Mouse (Mus musculus): ENCODE results near the gene Cxcl17. TPM values are rescaled to one million over a fixed set of nuclear protein-coding genes. Genes with fewer than 3 reads are reported as not detected.

Gene Cxcl17
- polyA plus RNA-seq, 1 experiment from 2014 or later: 0.47 TPM

DNA sequence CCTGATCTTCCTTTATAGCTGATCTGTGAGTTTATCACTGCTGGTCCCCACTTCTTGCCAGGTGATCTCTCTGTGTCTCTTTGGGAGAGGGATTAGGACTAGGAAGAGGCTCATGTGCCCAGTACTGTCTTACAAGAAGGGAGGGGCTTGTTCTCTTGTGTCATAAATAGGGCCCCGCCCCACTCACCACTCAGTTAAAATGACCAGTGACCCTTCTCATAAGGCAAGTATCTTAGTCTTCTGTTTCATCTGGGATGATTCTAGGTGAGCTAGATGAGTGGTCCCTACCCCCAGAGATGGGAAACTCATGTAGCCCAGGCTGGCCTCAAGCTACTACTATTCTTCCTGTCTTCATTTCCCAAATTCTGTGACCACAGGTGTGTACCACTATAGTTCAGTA lies 14.1 kb downstream of the Cxcl17 start, which contains the start of gene Lipe:
TSS of gene Lipe (minus strand) at position 101 of the 400 bp plus-strand sequence.
- Histone ChIP-seq H3K4me1 (replicated peaks; ENCODE audit: insufficient read depth, low read length) (peaks cover 11% of the 10 kb centered on the region), H3K27me3 (ENCODE audit: insufficient read depth, low read length) (no peaks in the 10 kb centered on the region), H3K36me3 (ENCODE audit: insufficient read depth, low read length) (no peaks in the 10 kb centered on the region), H3K4me2 (ENCODE audit: low read length) (no peak within 1 kb of the TSS), H3K27ac (no peak within 1 kb of the TSS), H3K9me3 (replicated peaks; ENCODE audit: low read length) (no peaks in the 10 kb centered on the region), H3K4me3 (replicated peaks; ENCODE audit: low read depth, low read length) (no peak within 1 kb of the TSS), H3K9ac (ENCODE audit: low read depth, low read length) (no peak within 1 kb of the TSS)
- TF ChIP-seq CTCF (IDR thresholded peaks at IDR 0.05; ENCODE audit: low read depth): no peak
- WGBS: 97% methylated on average over 1 of the region's 1 CpGs
- ATAC-seq (replicated peaks; ENCODE audit: low FRiP score, low read depth) (no peak), DNase-seq (ENCODE audit: low spot score) (no peak)

DNA sequence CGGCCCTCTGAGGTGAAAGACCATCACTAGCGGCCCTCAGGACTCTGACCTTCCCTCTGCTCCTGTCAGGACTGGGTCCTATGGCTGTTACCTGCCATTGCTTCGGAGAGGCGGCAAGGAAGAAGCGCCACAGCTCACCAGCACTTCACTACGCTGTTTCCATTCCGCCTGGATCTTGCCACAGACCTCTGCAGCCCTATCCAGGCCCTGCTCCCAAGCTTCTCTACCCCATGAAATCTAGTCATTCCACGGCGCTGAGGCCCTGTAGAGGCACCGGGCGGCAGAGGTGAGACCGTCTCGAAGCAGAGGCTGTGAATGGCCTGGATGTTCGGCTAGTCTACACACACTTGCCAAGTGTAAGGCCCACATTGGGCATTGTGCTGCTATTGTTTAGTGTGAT lies 16.1 kb downstream of the Cxcl17 start:
- no peak for DNase-seq (ENCODE audit: low spot score)
- Histone ChIP-seq H3K4me1 (replicated peaks; ENCODE audit: insufficient read depth, low read length) (peaks cover 11% of the 10 kb centered on the region), H3K9me3 (replicated peaks; ENCODE audit: low read length) (no peaks in the 10 kb centered on the region), H3K27ac (no peak overlapping the region), H3K4me2 (ENCODE audit: low read length) (peak overlapping the region; percentile 87; the same call in 1 of the 2 replicates), H3K4me3 (replicated peaks; ENCODE audit: low read depth, low read length) (no peak overlapping the region), H3K27me3 (ENCODE audit: insufficient read depth, low read length) (no peaks in the 10 kb centered on the region), H3K9ac (ENCODE audit: low read depth, low read length) (no peak overlapping the region), H3K36me3 (ENCODE audit: insufficient read depth, low read length) (no peaks in the 10 kb centered on the region)
- 86% methylated on average over 14 of the region's 14 CpGs for WGBS
- no peak for TF ChIP-seq CTCF (IDR thresholded peaks at IDR 0.05; ENCODE audit: low read depth)
- no peak for ATAC-seq (replicated peaks; ENCODE audit: low FRiP score, low read depth)

DNA sequence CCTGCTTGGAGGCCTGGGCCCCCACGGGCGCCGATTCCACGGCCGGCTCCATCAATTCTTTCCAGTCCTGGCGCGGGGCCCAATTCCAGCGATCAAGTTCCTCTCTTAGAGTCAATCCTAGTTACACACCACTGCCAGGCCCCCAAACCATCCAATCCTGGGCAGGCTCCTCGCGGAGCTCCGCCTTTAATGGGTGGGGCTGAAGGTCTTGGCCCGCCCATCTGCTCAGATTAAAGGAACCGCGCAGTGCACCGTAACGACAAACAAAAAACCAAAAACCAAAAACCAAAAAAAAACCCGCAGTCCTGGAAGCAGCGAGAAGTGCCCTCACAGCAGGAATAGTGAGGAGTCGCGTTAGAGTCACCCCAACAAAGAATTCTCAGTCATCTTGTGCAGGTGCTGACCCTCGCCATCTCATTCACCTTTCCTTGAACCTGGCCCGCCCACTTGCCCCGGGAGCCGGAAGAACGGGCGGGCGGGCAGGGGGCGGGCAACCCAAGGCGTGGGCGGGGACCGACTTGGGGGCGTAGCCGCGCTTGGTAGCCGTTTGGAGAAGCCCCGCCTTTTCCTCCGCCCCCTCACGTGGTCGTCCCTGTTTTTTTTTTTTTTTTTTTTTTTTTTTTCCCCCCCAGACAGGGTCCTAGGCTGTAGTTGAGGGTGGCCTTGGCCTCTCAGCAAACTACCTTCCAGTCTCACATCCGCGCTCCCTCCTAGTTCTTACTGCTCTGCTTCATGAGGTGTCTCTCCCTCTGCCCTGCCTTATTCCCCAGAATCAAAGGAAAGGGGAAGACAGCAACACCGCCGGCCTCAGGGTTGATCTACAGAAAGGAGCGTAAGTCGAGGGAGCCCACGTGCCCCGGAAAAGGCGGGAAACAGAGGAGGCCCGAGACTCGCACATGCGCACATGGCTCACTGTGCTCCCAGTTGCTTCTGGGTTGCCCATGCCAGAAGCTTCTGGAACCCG lies 16.8 kb downstream of the Cxcl17 start:
- ATAC-seq (replicated peaks; ENCODE audit: low FRiP score, low read depth): peak; percentile 97

DNA sequence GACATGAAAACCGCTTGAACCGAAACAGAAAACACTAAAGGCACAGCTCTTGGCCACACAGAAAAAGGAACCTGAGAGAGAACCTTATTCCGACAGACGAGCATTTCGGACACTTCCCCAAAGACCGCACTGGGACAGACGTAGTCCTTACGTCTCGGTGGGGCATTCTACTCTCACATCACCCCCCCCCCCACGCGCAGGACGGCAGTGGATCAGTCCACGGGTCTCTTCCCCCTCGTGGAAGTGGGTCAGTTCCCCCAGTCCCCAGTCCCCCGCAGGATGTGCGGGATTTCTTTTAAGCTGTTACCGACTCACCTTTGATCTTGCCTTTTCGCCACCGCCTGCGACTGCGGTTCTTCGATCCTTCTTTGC lies 17.5 kb downstream of the Cxcl17 start:
- H3K4me3 ChIP-seq (replicated peaks; ENCODE audit: low read depth, low read length): peak overlapping the region; percentile 78
- no peaks in the 10 kb centered on the region for H3K36me3 ChIP-seq (ENCODE audit: insufficient read depth, low read length)
- WGBS: 1% methylated on average over 22 of the region's 22 CpGs
- H3K4me1 ChIP-seq (replicated peaks; ENCODE audit: insufficient read depth, low read length): peaks cover 14% of the 10 kb centered on the region
- TF ChIP-seq CTCF (IDR thresholded peaks at IDR 0.05; ENCODE audit: low read depth): no peak
- peak overlapping the region; percentile 54; the same call in 1 of the 2 replicates for H3K27ac ChIP-seq
- DNase-seq (ENCODE audit: low spot score): peak; percentile 33
- peak; percentile 27 for ATAC-seq (replicated peaks; ENCODE audit: low FRiP score, low read depth)
- H3K27me3 ChIP-seq (ENCODE audit: insufficient read depth, low read length): no peaks in the 10 kb centered on the region
- H3K9me3 ChIP-seq (replicated peaks; ENCODE audit: low read length): no peaks in the 10 kb centered on the region
- peak overlapping the region; percentile 87 for H3K4me2 ChIP-seq (ENCODE audit: low read length)
- H3K9ac ChIP-seq (ENCODE audit: low read depth, low read length): peak overlapping the region; percentile 64

More for the DNA sequence above, 16.8 kb downstream of the Cxcl17 start:
- H3K4me2 ChIP-seq (ENCODE audit: low read length): peak overlapping the region; percentile 87
- DNase-seq (ENCODE audit: low spot score): peak; percentile 97
- 7% methylated on average over 49 of the region's 52 CpGs for WGBS
- no peaks in the 10 kb centered on the region for H3K36me3 ChIP-seq (ENCODE audit: insufficient read depth, low read length)
- H3K4me1 ChIP-seq (replicated peaks; ENCODE audit: insufficient read depth, low read length): peaks cover 11% of the 10 kb centered on the region
- H3K27me3 ChIP-seq (ENCODE audit: insufficient read depth, low read length): no peaks in the 10 kb centered on the region
- H3K4me3 ChIP-seq (replicated peaks; ENCODE audit: low read depth, low read length): peak overlapping the region; percentile 78
- TF ChIP-seq CTCF (IDR thresholded peaks at IDR 0.05; ENCODE audit: low read depth): no peak
- peak overlapping the region; percentile 64 for H3K9ac ChIP-seq (ENCODE audit: low read depth, low read length)
- H3K27ac ChIP-seq: peak overlapping the region; percentile 54
- H3K9me3 ChIP-seq (replicated peaks; ENCODE audit: low read length): no peaks in the 10 kb centered on the region

DNA sequence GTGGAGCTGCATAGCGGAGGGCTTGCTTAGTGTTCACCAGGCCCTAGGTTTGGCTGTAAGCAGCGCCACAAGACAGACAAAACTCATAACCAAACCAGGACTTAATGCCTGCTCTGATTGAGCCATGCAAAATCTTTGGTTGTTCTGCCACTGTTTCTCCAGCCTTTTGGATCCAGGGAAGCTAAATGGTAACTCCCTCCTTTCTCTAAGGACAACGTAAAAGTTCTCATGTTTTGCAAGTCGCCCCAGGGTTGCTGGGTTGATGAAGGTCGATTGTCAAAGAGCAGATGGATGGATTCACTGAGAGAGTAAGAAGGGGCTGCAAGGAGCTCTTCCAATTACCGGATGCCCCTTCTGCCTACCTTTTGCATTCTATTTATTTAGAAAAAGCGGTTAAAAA lies 17.9 kb downstream of the Cxcl17 start:
- Histone ChIP-seq H3K9me3 (replicated peaks; ENCODE audit: low read length) (no peaks in the 10 kb centered on the region), H3K9ac (ENCODE audit: low read depth, low read length) (peak overlapping the region; percentile 64), H3K27me3 (ENCODE audit: insufficient read depth, low read length) (no peaks in the 10 kb centered on the region), H3K27ac (0 out of 2 replicates have a peak overlapping the region, but pooled peaks have one; percentile 54), H3K4me2 (ENCODE audit: low read length) (peak overlapping the region; percentile 87), H3K4me1 (replicated peaks; ENCODE audit: insufficient read depth, low read length) (peaks cover 18% of the 10 kb centered on the region), H3K4me3 (replicated peaks; ENCODE audit: low read depth, low read length) (peak overlapping the region; percentile 78), H3K36me3 (ENCODE audit: insufficient read depth, low read length) (no peaks in the 10 kb centered on the region)
- WGBS: 9% methylated on average over 7 of the region's 7 CpGs
- no peak for TF ChIP-seq CTCF (IDR thresholded peaks at IDR 0.05; ENCODE audit: low read depth)
- no peak for DNase-seq (ENCODE audit: low spot score)
- ATAC-seq (replicated peaks; ENCODE audit: low FRiP score, low read depth): no peak

DNA sequence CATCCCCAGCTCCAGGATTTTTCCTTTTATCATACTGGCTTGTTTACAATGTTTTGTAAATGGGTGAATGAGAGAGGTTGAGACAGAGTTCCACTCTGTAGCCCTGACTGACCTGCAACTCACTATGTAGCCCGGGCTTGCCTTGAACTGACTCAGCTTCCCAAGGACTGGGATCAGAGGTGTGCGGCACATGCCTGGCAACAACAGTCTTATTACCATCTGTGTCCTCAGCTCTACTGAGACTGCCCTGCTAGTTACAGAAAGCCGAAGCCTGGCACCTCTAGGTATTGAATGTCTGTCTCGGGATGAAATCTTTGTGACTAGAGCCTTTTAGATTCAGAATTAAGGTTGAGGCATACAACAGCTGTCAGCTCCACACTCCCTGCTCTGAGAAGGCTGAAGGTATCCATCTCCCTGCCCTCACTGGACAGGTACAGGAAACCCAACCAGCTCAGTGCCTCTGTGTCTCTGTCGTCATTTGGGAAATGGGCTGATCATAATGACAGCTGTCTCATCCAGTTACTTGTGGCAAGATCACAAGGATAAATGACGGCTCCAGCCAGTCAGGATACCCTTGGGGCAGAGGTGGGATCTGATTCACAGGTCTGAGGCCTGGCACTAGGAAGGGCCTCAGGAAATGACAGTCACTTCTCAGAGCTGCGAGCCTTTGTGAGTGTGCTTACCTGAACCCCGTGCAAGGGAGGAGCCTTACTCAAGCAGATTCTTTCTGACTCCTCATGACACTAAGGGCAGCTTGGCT lies 19.1 kb downstream of the Cxcl17 start:
- Histone ChIP-seq H3K4me2 (ENCODE audit: low read length) (no peak overlapping the region), H3K36me3 (ENCODE audit: insufficient read depth, low read length) (no peaks in the 10 kb centered on the region), H3K27me3 (ENCODE audit: insufficient read depth, low read length) (no peaks in the 10 kb centered on the region), H3K9me3 (replicated peaks; ENCODE audit: low read length) (no peaks in the 10 kb centered on the region), H3K9ac (ENCODE audit: low read depth, low read length) (no peak overlapping the region), H3K4me1 (replicated peaks; ENCODE audit: insufficient read depth, low read length) (peaks cover 18% of the 10 kb centered on the region), H3K27ac (no peak overlapping the region), H3K4me3 (replicated peaks; ENCODE audit: low read depth, low read length) (no peak overlapping the region)
- no peak for ATAC-seq (replicated peaks; ENCODE audit: low FRiP score, low read depth)
- no peak for TF ChIP-seq CTCF (IDR thresholded peaks at IDR 0.05; ENCODE audit: low read depth)
- DNase-seq (ENCODE audit: low spot score): no peak
- WGBS: 65% methylated on average over 8 of the region's 8 CpGs

All from kidney, postnatal 0 days (tissue).